Mouse (Mus musculus): ENCODE data around the gene Fam3b. TPM values are rescaled to one million over a fixed set of nuclear protein-coding genes. Genes with fewer than 3 reads are reported as not detected.

Fam3b gene
- polyA plus RNA-seq, 1 experiment from 2014 or later, result not detected

GRCm38 (mm10) chr16:97511495-97511894, 3.1 kb downstream of the Fam3b start:
- Histone ChIP-seq H3K4me3 (ENCODE audit: low read depth, low read length) (no peak overlapping the region), H3K9me3 (ENCODE audit: low read length) (no peaks in the 10 kb centered on the region), H3K4me1 (ENCODE audit: insufficient read depth) (no peaks in the 10 kb centered on the region), H3K9ac (replicated peaks) (no peak overlapping the region), H3K4me2 (ENCODE audit: low read depth, low read length) (no peak overlapping the region), H3K27ac (ENCODE audit: low read depth) (no peak overlapping the region), H3K36me3 (replicated peaks; ENCODE audit: insufficient read depth, low read length) (no peaks in the 10 kb centered on the region), H3K27me3 (ENCODE audit: insufficient read depth, low read length) (no peaks in the 10 kb centered on the region)
- TF ChIP-seq EP300 (IDR thresholded peaks at IDR 0.05; ENCODE audit: low read depth) (no peak), CTCF (IDR thresholded peaks at IDR 0.05; ENCODE audit: low read depth) (no peak)
- no peak for DNase-seq
- ATAC-seq, result peak; percentile 58

- Histone ChIP-seq H3K4me1 (ENCODE audit: insufficient read depth) (no peaks in the 10 kb centered on the region), H3K9me3 (ENCODE audit: low read length) (no peaks in the 10 kb centered on the region), H3K27me3 (ENCODE audit: insufficient read depth, low read length) (no peaks in the 10 kb centered on the region), H3K9ac (replicated peaks) (no peak overlapping the region), H3K4me3 (ENCODE audit: low read depth, low read length) (no peak overlapping the region), H3K27ac (ENCODE audit: low read depth) (no peak overlapping the region), H3K36me3 (replicated peaks; ENCODE audit: insufficient read depth, low read length) (no peaks in the 10 kb centered on the region), H3K4me2 (ENCODE audit: low read depth, low read length) (no peak overlapping the region)
- 38% methylated on average over 5 of the region's 5 CpGs for WGBS (ENCODE audit: insufficient replicate concordance)
- DNase-seq (no peak), ATAC-seq (no peak)
- no peak for TF ChIP-seq CTCF (IDR thresholded peaks at IDR 0.05; ENCODE audit: low read depth)
- TF ChIP-seq EP300 (IDR thresholded peaks at IDR 0.05; ENCODE audit: low read depth), result no peak
Observed at GRCm38 (mm10) chr16:97510849-97511248, 3.8 kb downstream of the Fam3b start.

GRCm38 (mm10) chr16:97507783-97508182, 6.8 kb downstream of the Fam3b start:
- no peaks in the 10 kb centered on the region for H3K4me1 ChIP-seq (ENCODE audit: insufficient read depth)
- H3K9me3 ChIP-seq (ENCODE audit: low read length), result no peaks in the 10 kb centered on the region
- TF ChIP-seq CTCF (IDR thresholded peaks at IDR 0.05; ENCODE audit: low read depth) (0 out of 2 replicates have a peak, but pooled peaks have one; percentile 16), EP300 (IDR thresholded peaks at IDR 0.05; ENCODE audit: low read depth) (no peak)
- H3K36me3 ChIP-seq (replicated peaks; ENCODE audit: insufficient read depth, low read length), result no peaks in the 10 kb centered on the region
- no peaks in the 10 kb centered on the region for H3K27me3 ChIP-seq (ENCODE audit: insufficient read depth, low read length)
- H3K27ac ChIP-seq (ENCODE audit: low read depth), result no peak overlapping the region
- no peak overlapping the region for H3K4me3 ChIP-seq (ENCODE audit: low read depth, low read length)
- no peak overlapping the region for H3K4me2 ChIP-seq (ENCODE audit: low read depth, low read length)
- no peak for DNase-seq
- no peak for ATAC-seq
- no peak overlapping the region for H3K9ac ChIP-seq (replicated peaks)

GRCm38 (mm10) chr16:97504793-97505192, 9.8 kb downstream of the Fam3b start:
- H3K27me3 ChIP-seq (ENCODE audit: insufficient read depth, low read length), result no peaks in the 10 kb centered on the region
- TF ChIP-seq CTCF (IDR thresholded peaks at IDR 0.05; ENCODE audit: low read depth) (no peak), EP300 (IDR thresholded peaks at IDR 0.05; ENCODE audit: low read depth) (no peak)
- no peak overlapping the region for H3K27ac ChIP-seq (ENCODE audit: low read depth)
- H3K36me3 ChIP-seq (replicated peaks; ENCODE audit: insufficient read depth, low read length), result no peaks in the 10 kb centered on the region
- WGBS (ENCODE audit: insufficient replicate concordance), result 81% methylated on average over 3 of the region's 3 CpGs
- H3K9ac ChIP-seq (replicated peaks), result no peak overlapping the region
- DNase-seq (no peak), ATAC-seq (no peak)
- H3K4me3 ChIP-seq (ENCODE audit: low read depth, low read length), result no peak overlapping the region
- H3K4me1 ChIP-seq (ENCODE audit: insufficient read depth), result no peaks in the 10 kb centered on the region
- H3K9me3 ChIP-seq (ENCODE audit: low read length), result no peaks in the 10 kb centered on the region
- no peak overlapping the region for H3K4me2 ChIP-seq (ENCODE audit: low read depth, low read length)

GRCm38 (mm10) chr16:97503849-97504248, 10.8 kb downstream of the Fam3b start:
- DNase-seq (no peak), ATAC-seq (no peak)
- H3K4me3 ChIP-seq (ENCODE audit: low read depth, low read length), result no peak overlapping the region
- H3K9ac ChIP-seq (replicated peaks), result no peak overlapping the region
- H3K4me2 ChIP-seq (ENCODE audit: low read depth, low read length), result no peak overlapping the region
- no peak overlapping the region for H3K27ac ChIP-seq (ENCODE audit: low read depth)
- H3K27me3 ChIP-seq (ENCODE audit: insufficient read depth, low read length), result no peaks in the 10 kb centered on the region
- H3K36me3 ChIP-seq (replicated peaks; ENCODE audit: insufficient read depth, low read length), result no peaks in the 10 kb centered on the region
- no peaks in the 10 kb centered on the region for H3K9me3 ChIP-seq (ENCODE audit: low read length)
- no peaks in the 10 kb centered on the region for H3K4me1 ChIP-seq (ENCODE audit: insufficient read depth)
- TF ChIP-seq CTCF (IDR thresholded peaks at IDR 0.05; ENCODE audit: low read depth) (no peak), EP300 (IDR thresholded peaks at IDR 0.05; ENCODE audit: low read depth) (no peak)
- 43% methylated on average over 3 of the region's 3 CpGs for WGBS (ENCODE audit: insufficient replicate concordance)

- ATAC-seq, result no peak
- Histone ChIP-seq H3K36me3 (replicated peaks; ENCODE audit: insufficient read depth, low read length) (no peaks in the 10 kb centered on the region), H3K27me3 (ENCODE audit: insufficient read depth, low read length) (no peaks in the 10 kb centered on the region), H3K9me3 (ENCODE audit: low read length) (no peaks in the 10 kb centered on the region), H3K27ac (ENCODE audit: low read depth) (no peak overlapping the region), H3K4me2 (ENCODE audit: low read depth, low read length) (no peak overlapping the region), H3K4me3 (ENCODE audit: low read depth, low read length) (no peak overlapping the region), H3K4me1 (ENCODE audit: insufficient read depth) (peaks cover 2% of the 10 kb centered on the region; the same call in 1 of the 2 replicates), H3K9ac (replicated peaks) (no peak overlapping the region)
- no peak for TF ChIP-seq CTCF (IDR thresholded peaks at IDR 0.05; ENCODE audit: low read depth)
- no peak for TF ChIP-seq EP300 (IDR thresholded peaks at IDR 0.05; ENCODE audit: low read depth)
- WGBS (ENCODE audit: insufficient replicate concordance), result 83% methylated on average over 7 of the region's 7 CpGs
- DNase-seq, result no peak
Observed at GRCm38 (mm10) chr16:97500901-97501300, 13.7 kb downstream of the Fam3b start.

GRCm38 (mm10) chr16:97499450-97499849, 15.2 kb downstream of the Fam3b start:
- no peaks in the 10 kb centered on the region for H3K9me3 ChIP-seq (ENCODE audit: low read length)
- TF ChIP-seq CTCF (IDR thresholded peaks at IDR 0.05; ENCODE audit: low read depth) (no peak), EP300 (IDR thresholded peaks at IDR 0.05; ENCODE audit: low read depth) (no peak)
- no peaks in the 10 kb centered on the region for H3K36me3 ChIP-seq (replicated peaks; ENCODE audit: insufficient read depth, low read length)
- no peaks in the 10 kb centered on the region for H3K27me3 ChIP-seq (ENCODE audit: insufficient read depth, low read length)
- peaks cover 2% of the 10 kb centered on the region; the same call in 1 of the 2 replicates for H3K4me1 ChIP-seq (ENCODE audit: insufficient read depth)
- no peak overlapping the region for H3K4me2 ChIP-seq (ENCODE audit: low read depth, low read length)
- DNase-seq (no peak), ATAC-seq (no peak)
- no peak overlapping the region for H3K27ac ChIP-seq (ENCODE audit: low read depth)
- no peak overlapping the region for H3K9ac ChIP-seq (replicated peaks)
- 92% methylated on average over 7 of the region's 7 CpGs for WGBS (ENCODE audit: insufficient replicate concordance)
- H3K4me3 ChIP-seq (ENCODE audit: low read depth, low read length), result no peak overlapping the region

Measured in liver, postnatal 0 days (tissue).